Mouse (Mus musculus): ENCODE results near the gene Ank2. TPM values are rescaled to one million over a fixed set of nuclear protein-coding genes. Genes with fewer than 3 reads are reported as not detected.
"Not testable (repeated sequence)": the region's sequence is repeated elsewhere in the genome, so short reads cannot be mapped to it uniquely, and the experiment has no call there.

Ank2 gene
- polyA plus RNA-seq, 1 experiment: not detected

- Histone ChIP-seq H3K27me3 (replicated peaks) (no peaks in the 10 kb centered on the region), H3K9me3 (peaks cover 25% of the 10 kb centered on the region), H3K4me3 (replicated peaks) (no peak overlapping the region), H3K36me3 (replicated peaks; ENCODE audit: low read length) (no peaks in the 10 kb centered on the region), H3K4me1 (no peaks in the 10 kb centered on the region)
- TF ChIP-seq FLI1 (IDR thresholded peaks at IDR 0.05; ENCODE audit: low read length) (no peak), GATA1 (IDR thresholded peaks at IDR 0.05; ENCODE audit: borderline replicate concordance, low read length) (no peak)
These were observed 11.8 kb downstream of the Ank2 start for GRCm38 (mm10) chr3:127487302-127487701.

GRCm38 (mm10) chr3:127485174-127485573 lies 14.0 kb downstream of the Ank2 start:
- Histone ChIP-seq H3K4me1 (no peaks in the 10 kb centered on the region), H3K9me3 (peaks cover 30% of the 10 kb centered on the region), H3K4me3 (replicated peaks) (no peak overlapping the region), H3K36me3 (replicated peaks; ENCODE audit: low read length) (no peaks in the 10 kb centered on the region), H3K27me3 (replicated peaks) (no peaks in the 10 kb centered on the region)
- TF ChIP-seq FLI1 (IDR thresholded peaks at IDR 0.05; ENCODE audit: low read length) (no peak), GATA1 (IDR thresholded peaks at IDR 0.05; ENCODE audit: borderline replicate concordance, low read length) (no peak)

- no peaks in the 10 kb centered on the region for H3K36me3 ChIP-seq (replicated peaks; ENCODE audit: low read length)
- no peaks in the 10 kb centered on the region for H3K27me3 ChIP-seq (replicated peaks)
- no peaks in the 10 kb centered on the region for H3K4me1 ChIP-seq
- H3K9me3 ChIP-seq: peaks cover 25% of the 10 kb centered on the region
- TF ChIP-seq FLI1 (IDR thresholded peaks at IDR 0.05; ENCODE audit: low read length): no peak
- no peak for TF ChIP-seq GATA1 (IDR thresholded peaks at IDR 0.05; ENCODE audit: borderline replicate concordance, low read length)
- H3K4me3 ChIP-seq (replicated peaks): no peak overlapping the region
These were observed 17.5 kb downstream of the Ank2 start for GRCm38 (mm10) chr3:127481658-127482057.

- H3K36me3 ChIP-seq (replicated peaks; ENCODE audit: low read length); H3K4me1 ChIP-seq; H3K27me3 ChIP-seq (replicated peaks); H3K4me3 ChIP-seq (replicated peaks): not testable (repeated sequence)
- H3K9me3 ChIP-seq: peaks cover 17% of the 10 kb centered on the region
These were observed 18.8 kb downstream of the Ank2 start for GRCm38 (mm10) chr3:127480369-127480768.

- TF ChIP-seq GATA1 (IDR thresholded peaks at IDR 0.05; ENCODE audit: borderline replicate concordance, low read length) (no peak), FLI1 (IDR thresholded peaks at IDR 0.05; ENCODE audit: low read length) (no peak)
- Histone ChIP-seq H3K4me3 (replicated peaks) (no peak overlapping the region), H3K4me1 (no peaks in the 10 kb centered on the region)
These were observed 25.0 kb downstream of the Ank2 start for GRCm38 (mm10) chr3:127474115-127474514.

GRCm38 (mm10) chr3:127469164-127469752 lies 29.9 kb downstream of the Ank2 start:
- no peaks in the 10 kb centered on the region for H3K4me1 ChIP-seq
- H3K9me3 ChIP-seq: no peaks in the 10 kb centered on the region
- no peak for TF ChIP-seq GATA1 (IDR thresholded peaks at IDR 0.05; ENCODE audit: borderline replicate concordance, low read length)
- TF ChIP-seq FLI1 (IDR thresholded peaks at IDR 0.05; ENCODE audit: low read length): no peak
- no peak overlapping the region for H3K4me3 ChIP-seq (replicated peaks)
- H3K27me3 ChIP-seq (replicated peaks): no peaks in the 10 kb centered on the region
- no peaks in the 10 kb centered on the region for H3K36me3 ChIP-seq (replicated peaks; ENCODE audit: low read length)

More at GRCm38 (mm10) chr3:127474115-127474514, 25.0 kb downstream of the Ank2 start:
- Histone ChIP-seq H3K36me3 (replicated peaks; ENCODE audit: low read length) (no peaks in the 10 kb centered on the region), H3K9me3 (no peaks in the 10 kb centered on the region), H3K27me3 (replicated peaks) (no peaks in the 10 kb centered on the region)

GRCm38 (mm10) chr3:127468569-127468968 lies 30.6 kb downstream of the Ank2 start:
- H3K4me3 ChIP-seq (replicated peaks): no peak overlapping the region
- no peaks in the 10 kb centered on the region for H3K36me3 ChIP-seq (replicated peaks; ENCODE audit: low read length)
- H3K9me3 ChIP-seq: no peaks in the 10 kb centered on the region
- no peak for TF ChIP-seq FLI1 (IDR thresholded peaks at IDR 0.05; ENCODE audit: low read length)
- TF ChIP-seq GATA1 (IDR thresholded peaks at IDR 0.05; ENCODE audit: borderline replicate concordance, low read length): no peak
- H3K4me1 ChIP-seq: no peaks in the 10 kb centered on the region
- H3K27me3 ChIP-seq (replicated peaks): no peaks in the 10 kb centered on the region

GRCm38 (mm10) chr3:127463816-127464480 lies 35.2 kb downstream of the Ank2 start:
- Histone ChIP-seq H3K4me1 (no peaks in the 10 kb centered on the region; the same call in 1 of the 2 replicates), H3K27me3 (replicated peaks) (peaks cover 1% of the 10 kb centered on the region), H3K9me3 (no peaks in the 10 kb centered on the region), H3K4me3 (replicated peaks) (no peak overlapping the region), H3K36me3 (replicated peaks; ENCODE audit: low read length) (no peaks in the 10 kb centered on the region)
- no peak for TF ChIP-seq FLI1 (IDR thresholded peaks at IDR 0.05; ENCODE audit: low read length)
- no peak for TF ChIP-seq GATA1 (IDR thresholded peaks at IDR 0.05; ENCODE audit: borderline replicate concordance, low read length)

GRCm38 (mm10) chr3:127463165-127463564 lies 36.0 kb downstream of the Ank2 start:
- no peaks in the 10 kb centered on the region; the same call in 1 of the 2 replicates for H3K4me1 ChIP-seq
- H3K9me3 ChIP-seq: no peaks in the 10 kb centered on the region
- no peak for TF ChIP-seq GATA1 (IDR thresholded peaks at IDR 0.05; ENCODE audit: borderline replicate concordance, low read length)
- TF ChIP-seq FLI1 (IDR thresholded peaks at IDR 0.05; ENCODE audit: low read length): no peak
- peaks cover 3% of the 10 kb centered on the region for H3K27me3 ChIP-seq (replicated peaks)
- no peaks in the 10 kb centered on the region for H3K36me3 ChIP-seq (replicated peaks; ENCODE audit: low read length)
- no peak overlapping the region for H3K4me3 ChIP-seq (replicated peaks)

GRCm38 (mm10) chr3:127462413-127462812 lies 36.7 kb downstream of the Ank2 start:
- Histone ChIP-seq H3K9me3 (no peaks in the 10 kb centered on the region), H3K27me3 (replicated peaks) (peaks cover 3% of the 10 kb centered on the region), H3K4me1 (no peaks in the 10 kb centered on the region; the same call in 1 of the 2 replicates), H3K36me3 (replicated peaks; ENCODE audit: low read length) (no peaks in the 10 kb centered on the region), H3K4me3 (replicated peaks) (no peak overlapping the region)
- TF ChIP-seq FLI1 (IDR thresholded peaks at IDR 0.05; ENCODE audit: low read length): no peak
- no peak for TF ChIP-seq GATA1 (IDR thresholded peaks at IDR 0.05; ENCODE audit: borderline replicate concordance, low read length)
